Mouse (Mus musculus): ENCODE data around the gene Ptger4.

The Ptger4 gene

GRCm38 (mm10) chr15:5184668-5185330 is 59.2 kb downstream of the Ptger4 start:
- in situ Hi-C loops (cut with MboI, MseI), result loop anchor here in 1 of 2 experiments (5.0 kb wide), 2 partner anchors 37 to 67 kb away; partner anchors contain the start of gene Rpl37

- in situ Hi-C loops (cut with MboI, MseI), result no loop called here
Observed at GRCm38 (mm10) chr15:5173217-5173820, 70.7 kb downstream of the Ptger4 start.

GRCm38 (mm10) chr15:5165121-5165773 is 78.7 kb downstream of the Ptger4 start:
- in situ Hi-C loops (cut with MboI, MseI), result no loop called here

GRCm38 (mm10) chr15:5158827-5159226 is 85.2 kb downstream of the Ptger4 start:
- in situ Hi-C loops (cut with MboI, MseI), result no loop called here

GRCm38 (mm10) chr15:5157386-5157785 is 86.6 kb downstream of the Ptger4 start:
- in situ Hi-C loops (cut with MboI, MseI), result no loop called here
